Mouse (Mus musculus): ENCODE data around the gene Gmfb.
"Not testable (repeated sequence)": the region's sequence is repeated elsewhere in the genome, so short reads cannot be mapped to it uniquely, and the experiment has no call there.

Gmfb gene

DNA sequence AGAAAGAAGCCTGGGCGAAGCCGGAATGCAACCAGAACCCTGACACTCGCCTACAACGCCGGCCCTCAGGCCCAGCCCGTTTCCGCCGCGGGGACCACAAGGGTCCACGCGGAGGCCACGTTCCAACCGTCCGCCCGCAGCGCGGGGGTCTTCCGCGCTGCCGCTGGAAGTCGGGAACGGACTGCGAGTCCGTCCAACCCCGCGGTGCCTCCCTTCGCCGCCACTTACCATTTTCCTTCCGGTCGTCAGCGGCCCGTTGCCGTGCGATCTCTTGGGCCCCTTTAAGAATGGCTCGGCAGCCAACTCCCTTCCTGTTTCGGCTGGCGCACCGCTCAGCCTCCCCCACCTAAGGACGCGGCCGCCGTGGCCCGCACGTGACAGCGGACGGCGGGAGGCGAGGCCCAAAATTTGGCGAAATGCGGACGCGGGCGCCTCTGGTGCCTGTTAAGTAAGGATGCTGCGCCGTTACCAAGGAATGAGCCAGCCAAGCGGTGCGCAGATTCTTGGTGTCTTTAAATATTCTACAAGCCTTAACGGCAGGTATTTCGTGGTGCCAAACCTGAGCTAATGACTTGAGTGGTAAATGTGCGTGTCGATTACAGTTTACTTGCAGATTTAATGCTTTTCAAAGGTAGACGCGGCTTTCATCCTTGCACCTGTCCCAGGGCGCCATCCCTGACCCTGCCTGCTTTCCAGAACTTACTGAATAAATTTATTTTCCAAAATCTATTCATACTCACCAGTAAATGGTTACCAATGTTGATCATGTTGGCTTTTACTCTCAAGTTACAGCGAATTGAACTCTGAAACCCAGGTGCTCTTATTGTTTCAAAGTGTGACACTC, at the start of gene Gmfb:
Gene Gmfb, minus strand, starts transcription at position 370 of the 844 bp plus-strand sequence.
- DNase-seq (ENCODE audit: low spot score in 2 of 2) = peak; percentile 89 to 96

DNA sequence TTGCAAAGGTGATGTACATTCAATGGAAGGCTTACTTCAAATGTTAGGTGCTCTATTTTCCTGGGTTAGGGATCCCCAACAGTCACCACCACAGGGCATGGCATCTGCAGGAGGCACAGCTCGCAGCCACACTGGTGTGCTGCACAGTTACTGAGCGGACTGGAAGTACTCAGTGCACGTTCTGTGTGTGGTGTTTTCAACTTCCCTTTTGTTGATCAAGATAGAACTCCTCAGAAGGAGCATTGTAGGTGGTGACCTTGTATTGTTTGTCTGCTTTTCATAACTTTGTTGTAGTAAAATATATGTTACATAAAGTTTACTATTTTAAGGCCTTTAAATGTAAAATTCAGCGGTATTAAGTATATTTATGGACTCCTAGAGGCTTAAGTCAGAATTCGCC, 40.9 kb upstream of the Gmfb start:
- DNase-seq (ENCODE audit: low spot score in 2 of 2) = no peak

DNA sequence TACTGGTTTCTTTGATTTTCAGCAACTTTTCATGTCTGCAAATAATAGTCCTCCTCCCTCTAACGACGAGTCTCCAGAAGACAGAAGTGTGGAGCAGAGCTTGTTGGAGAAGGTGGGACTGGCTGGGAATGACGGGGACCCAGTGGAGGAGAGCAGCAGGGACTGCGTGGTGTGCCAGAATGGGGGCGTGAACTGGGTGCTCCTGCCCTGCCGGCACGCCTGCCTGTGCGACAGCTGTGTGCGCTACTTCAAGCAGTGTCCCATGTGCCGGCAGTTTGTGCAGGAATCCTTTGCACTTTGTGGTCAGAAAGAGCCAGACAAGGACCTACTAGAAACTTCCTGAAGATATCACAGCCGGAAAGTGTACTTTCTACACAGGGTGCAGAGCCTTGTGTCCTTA, 31.6 kb upstream of the Gmfb start:
- DNase-seq (ENCODE audit: low spot score in 2 of 2) = no peak

DNA sequence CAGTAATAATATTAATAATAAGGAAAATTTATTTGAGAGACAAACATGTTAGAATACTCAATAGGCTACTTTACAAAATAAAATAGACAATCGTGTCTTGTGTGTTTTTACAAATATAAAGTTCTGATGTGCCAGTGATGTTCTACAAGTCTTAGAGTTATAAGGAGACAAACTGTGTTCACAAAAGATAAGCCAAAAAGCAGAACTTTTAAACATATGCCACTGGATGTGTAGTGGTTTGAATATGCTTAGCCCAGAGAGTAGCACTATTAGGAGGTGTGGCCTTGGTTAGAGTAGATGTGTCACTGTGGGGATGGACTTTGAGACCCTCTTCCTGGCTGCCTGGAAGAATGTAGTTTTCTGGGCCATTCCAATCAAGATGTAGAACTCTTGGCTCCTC, 27.7 kb upstream of the Gmfb start:
- no peak for DNase-seq (ENCODE audit: low spot score in 2 of 2)

- no peak for DNase-seq (ENCODE audit: low spot score in 2 of 2)
These were observed 26.7 kb upstream of the Gmfb start for GRCm38 (mm10) chr14:46848736-46849135.

- DNase-seq (ENCODE audit: low spot score in 2 of 2) = no peak
These were observed 26.1 kb upstream of the Gmfb start for GRCm38 (mm10) chr14:46848063-46848590.

DNA sequence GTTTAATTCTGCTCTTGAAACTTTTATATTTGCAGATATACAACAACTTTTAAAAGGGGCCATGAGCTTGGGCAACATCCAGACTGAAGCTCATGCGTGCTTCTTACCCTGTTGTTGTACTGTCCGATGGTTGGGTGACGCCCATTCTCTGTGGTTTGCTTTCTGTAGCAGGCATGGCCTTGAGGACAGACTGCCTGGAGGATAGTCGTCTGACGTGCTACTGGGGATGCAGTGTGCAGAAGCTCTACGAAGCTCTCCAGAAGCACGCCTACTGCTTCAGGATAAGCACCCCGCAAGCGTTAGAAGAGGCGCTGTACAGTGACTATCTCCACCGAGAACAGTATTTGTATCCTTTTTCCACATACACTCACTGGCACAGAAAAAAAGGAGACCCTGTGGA, 23.7 kb upstream of the Gmfb start:
- DNase-seq (ENCODE audit: low spot score in 2 of 2) = no peak

GRCm38 (mm10) chr14:46839326-46839725, 17.3 kb upstream of the Gmfb start:
- DNase-seq (ENCODE audit: low spot score in 2 of 2) = no peak

DNA sequence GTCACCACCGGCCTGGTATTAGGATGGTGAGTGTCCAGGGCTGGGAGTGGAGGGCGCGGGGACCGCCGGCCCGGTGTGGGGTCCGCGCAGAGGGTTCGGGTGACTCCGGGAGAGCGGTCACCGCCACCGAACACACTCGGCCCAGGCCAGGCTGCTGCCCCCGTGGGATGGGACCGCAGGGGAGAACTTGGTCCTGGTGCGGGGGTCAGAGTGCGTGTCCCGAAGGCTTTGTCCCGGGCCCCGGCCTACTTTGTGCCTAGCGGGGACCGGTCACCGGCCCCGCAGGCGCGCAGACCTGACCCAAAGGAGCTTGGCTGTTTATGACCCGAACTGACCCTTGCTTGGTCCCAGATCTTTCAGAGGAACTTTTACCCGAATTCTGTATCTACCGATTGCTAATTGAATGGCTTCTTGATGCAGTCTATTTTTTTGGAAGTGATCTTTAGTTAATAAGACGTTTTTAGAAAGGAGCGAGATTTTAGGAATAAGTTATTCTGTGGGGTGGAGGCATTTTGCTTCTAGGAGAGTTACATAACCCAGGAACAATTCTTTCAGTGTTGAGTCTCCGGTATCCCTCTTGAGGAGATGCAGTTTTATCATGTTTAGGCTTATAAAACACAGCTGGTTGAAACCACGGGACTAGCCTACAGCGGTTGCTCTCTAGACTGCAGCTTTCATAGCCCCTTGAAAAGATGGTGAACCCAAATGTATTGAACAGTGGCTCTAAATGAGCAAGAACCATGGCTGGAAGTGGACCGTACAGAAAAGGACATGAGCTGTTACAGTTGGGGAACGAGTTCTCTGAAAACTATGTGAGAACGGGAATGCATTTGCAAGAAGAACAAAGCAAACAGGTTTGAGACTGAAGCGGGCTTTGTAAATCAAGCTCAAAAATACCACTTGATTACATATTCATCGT, 10.6 kb upstream of the Gmfb start:
- DNase-seq (ENCODE audit: low spot score in 2 of 2) = no peak

GRCm38 (mm10) chr14:46831837-46832333, 9.8 kb upstream of the Gmfb start, which contains the start of gene Cgrrf1:
Gene Cgrrf1, plus strand, starts transcription at chr14:46832125.
- DNase-seq (ENCODE audit: low spot score in 2 of 2) = peak; percentile 93

DNA sequence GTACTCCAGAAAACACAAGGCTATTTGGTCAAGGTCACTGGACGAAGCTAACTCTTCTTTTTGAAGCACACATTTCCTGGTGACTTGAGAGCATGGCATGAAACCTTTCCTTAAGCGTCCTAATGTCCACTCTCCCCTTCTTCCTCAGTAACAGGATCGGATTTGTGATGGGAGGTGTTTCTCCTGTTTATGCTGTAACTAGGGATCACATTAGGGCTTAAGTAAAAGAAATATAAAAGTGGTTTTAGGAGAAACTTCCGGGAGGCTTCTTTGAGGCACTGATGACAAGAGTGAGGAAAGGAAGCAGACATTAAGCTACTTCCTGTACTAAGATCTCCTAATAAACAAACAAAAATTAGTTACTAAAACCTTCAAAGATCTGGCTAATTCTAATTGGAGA, 9.3 kb upstream of the Gmfb start:
- no peak for DNase-seq (ENCODE audit: low spot score in 2 of 2)

- no peak for DNase-seq (ENCODE audit: low spot score in 2 of 2)
These were observed 5.4 kb upstream of the Gmfb start for GRCm38 (mm10) chr14:46827430-46827829.

DNA sequence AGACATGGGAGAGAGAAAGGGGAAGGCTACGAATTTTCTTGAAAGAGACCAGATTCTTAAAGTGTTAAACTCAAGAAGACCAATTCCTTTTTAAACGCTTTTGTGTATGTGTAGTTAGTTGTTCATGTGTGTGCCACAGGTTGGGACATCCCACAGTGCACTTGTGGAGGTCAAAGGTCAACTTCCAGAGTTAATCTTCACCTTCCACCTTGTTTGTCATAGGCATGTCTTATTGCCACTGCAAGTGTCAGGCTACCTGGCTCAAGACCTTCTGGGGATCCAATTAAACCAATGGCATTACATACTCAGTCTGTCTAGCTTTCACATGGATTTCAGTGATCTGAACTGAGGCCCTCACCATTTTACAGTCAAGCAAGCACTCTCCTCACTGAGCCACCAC, 2.0 kb upstream of the Gmfb start:
- DNase-seq (ENCODE audit: low spot score in 2 of 2) = no peak

- DNase-seq (ENCODE audit: low spot score in 2 of 2) = no peak
These were observed 670 bp downstream of the Gmfb start for GRCm38 (mm10) chr14:46821271-46821872.

DNA sequence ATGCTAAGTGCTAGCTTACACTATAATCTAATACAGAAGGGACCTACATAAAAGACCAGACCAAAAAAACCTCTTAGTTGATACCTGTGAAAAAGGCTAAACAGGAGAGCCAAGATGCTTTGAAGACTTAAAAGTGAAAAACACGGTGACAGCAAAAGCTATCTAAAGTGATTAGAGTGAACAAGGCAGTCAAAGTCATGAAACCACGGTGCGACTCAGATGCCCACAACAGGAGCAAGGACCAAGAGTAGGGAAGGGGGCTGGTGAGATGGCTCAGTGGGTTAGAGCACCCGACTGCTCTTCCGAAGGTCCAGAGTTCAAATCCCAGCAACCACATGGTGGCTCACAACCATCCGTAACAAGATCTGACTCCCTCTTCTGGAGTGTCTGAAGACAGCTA, 2.1 kb downstream of the Gmfb start:
- not testable (repeated sequence) for DNase-seq (ENCODE audit: low spot score in 2 of 2)

DNA sequence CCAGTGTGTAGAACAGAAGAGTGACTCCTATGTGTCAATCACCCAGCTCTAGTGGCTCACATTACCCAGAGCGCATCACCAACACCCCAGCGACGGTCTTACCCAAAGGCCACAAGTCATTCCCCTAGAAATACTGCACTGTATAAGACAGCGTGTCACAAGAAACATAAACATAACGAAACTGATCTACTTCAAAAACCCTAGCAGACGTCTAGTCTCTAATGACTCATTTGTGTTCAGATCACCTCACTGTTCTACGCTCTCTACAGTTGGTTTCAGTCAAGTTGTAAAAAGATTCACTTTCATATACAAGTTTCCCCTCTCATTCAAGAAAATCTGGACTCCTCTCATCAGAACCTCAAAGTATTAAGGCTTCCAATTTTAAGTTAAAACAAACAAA, 3.3 kb downstream of the Gmfb start:
- no peak for DNase-seq (ENCODE audit: low spot score in 2 of 2)

GRCm38 (mm10) chr14:46816916-46817622, 5.0 kb downstream of the Gmfb start:
- DNase-seq (ENCODE audit: low spot score in 2 of 2) = no peak

GRCm38 (mm10) chr14:46815640-46816039, 6.4 kb downstream of the Gmfb start:
- DNase-seq (ENCODE audit: low spot score in 2 of 2) = no peak

GRCm38 (mm10) chr14:46807927-46808326, 14.1 kb downstream of the Gmfb start:
- no peak for DNase-seq (ENCODE audit: low spot score in 2 of 2)

DNA sequence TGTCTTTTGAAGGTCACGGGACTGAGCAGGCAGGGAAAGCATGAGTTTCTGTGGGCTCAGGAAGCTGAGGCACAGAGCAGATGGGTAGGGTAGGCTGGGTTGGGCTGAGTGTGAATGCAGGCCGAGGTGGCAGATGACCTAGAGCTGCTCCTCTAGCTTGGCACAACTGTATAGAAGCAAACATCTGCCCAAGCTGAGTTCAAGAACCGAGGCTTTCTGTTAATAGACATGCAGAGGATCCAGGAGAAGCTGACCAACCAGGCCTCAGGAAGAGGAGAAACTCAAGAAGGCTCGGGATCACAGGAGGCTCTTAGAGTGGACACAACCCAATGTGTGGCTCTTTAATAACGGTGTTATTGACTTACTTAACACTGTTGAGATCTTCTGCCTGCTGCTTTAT, 15.9 kb downstream of the Gmfb start:
- DNase-seq (ENCODE audit: low spot score in 2 of 2) = no peak

DNA sequence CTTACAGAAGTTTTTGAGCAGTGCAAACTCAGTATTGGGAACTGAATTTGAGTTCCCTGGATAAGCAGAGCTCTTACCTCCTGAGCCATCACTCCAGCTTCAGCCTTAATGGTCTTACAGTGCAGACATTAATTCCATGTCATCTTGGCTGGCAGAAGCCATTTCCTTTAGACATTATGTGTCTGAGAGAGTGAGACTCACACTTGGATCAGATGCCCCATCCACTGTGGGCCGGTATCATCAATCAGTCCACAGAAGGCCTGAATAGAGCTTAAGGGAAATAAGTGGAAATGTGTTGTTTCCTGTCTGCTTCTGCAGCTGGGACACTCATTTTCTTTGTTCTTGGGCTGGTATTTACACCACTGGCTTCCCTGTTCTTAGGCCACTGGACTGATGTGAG, 18.3 kb downstream of the Gmfb start:
- no peak for DNase-seq (ENCODE audit: low spot score in 2 of 2)
